Mouse (Mus musculus): Measurements from ENCODE around the gene 4930544D05Rik.

4930544D05Rik gene

GRCm38 (mm10) chr11:70598451-70598953, 17.1 kb upstream of the 4930544D05Rik start:
- DNase-seq (ENCODE audit: low spot score in 2 of 2), result no peak

- DNase-seq (ENCODE audit: low spot score in 2 of 2), result peak; percentile 51 to 65
Measured at GRCm38 (mm10) chr11:70605024-70605566, 10.6 kb upstream of the 4930544D05Rik start.

- DNase-seq (ENCODE audit: low spot score in 2 of 2), result no peak
Measured at GRCm38 (mm10) chr11:70606717-70607116, 8.9 kb upstream of the 4930544D05Rik start.

- no peak for DNase-seq (ENCODE audit: low spot score in 2 of 2)
Measured at GRCm38 (mm10) chr11:70607611-70608010, 8.0 kb upstream of the 4930544D05Rik start.

- no peak for DNase-seq (ENCODE audit: low spot score in 2 of 2)
Measured at GRCm38 (mm10) chr11:70608381-70609066, 7.1 kb upstream of the 4930544D05Rik start.

- DNase-seq (ENCODE audit: low spot score in 2 of 2), result no peak
Measured at GRCm38 (mm10) chr11:70610752-70611151, 4.9 kb upstream of the 4930544D05Rik start.

- DNase-seq (ENCODE audit: low spot score in 2 of 2), result no peak
Measured at GRCm38 (mm10) chr11:70612505-70612904, 3.1 kb upstream of the 4930544D05Rik start.

GRCm38 (mm10) chr11:70615074-70615473, 574 bp upstream of the 4930544D05Rik start:
- DNase-seq (ENCODE audit: low spot score in 2 of 2), result no peak

- no peak for DNase-seq (ENCODE audit: low spot score in 2 of 2)
Measured at GRCm38 (mm10) chr11:70619101-70619500, 3.5 kb downstream of the 4930544D05Rik start, which contains the start of gene Chrne. TSS of gene Chrne (minus strand) at chr11:70619216.

GRCm38 (mm10) chr11:70621972-70622814, 6.5 kb downstream of the 4930544D05Rik start:
- DNase-seq (ENCODE audit: low spot score in 2 of 2), result no peak

GRCm38 (mm10) chr11:70623053-70623742, 7.5 kb downstream of the 4930544D05Rik start:
- DNase-seq (ENCODE audit: low spot score in 2 of 2), result no peak

- DNase-seq (ENCODE audit: low spot score in 2 of 2), result no peak
Measured at GRCm38 (mm10) chr11:70625473-70625872, 9.8 kb downstream of the 4930544D05Rik start.

- DNase-seq (ENCODE audit: low spot score in 2 of 2), result no peak
Measured at GRCm38 (mm10) chr11:70626877-70627276, 11.2 kb downstream of the 4930544D05Rik start.

- no peak for DNase-seq (ENCODE audit: low spot score in 2 of 2)
Measured at GRCm38 (mm10) chr11:70628431-70628830, 12.8 kb downstream of the 4930544D05Rik start.

GRCm38 (mm10) chr11:70629557-70629956, 13.9 kb downstream of the 4930544D05Rik start:
- DNase-seq (ENCODE audit: low spot score in 2 of 2), result no peak

- no peak for DNase-seq (ENCODE audit: low spot score in 2 of 2)
Measured at GRCm38 (mm10) chr11:70630129-70630528, 14.5 kb downstream of the 4930544D05Rik start.

- DNase-seq (ENCODE audit: low spot score in 2 of 2), result no peak
Measured at GRCm38 (mm10) chr11:70635601-70636000, 20.0 kb downstream of the 4930544D05Rik start.

- DNase-seq (ENCODE audit: low spot score in 2 of 2), result no peak
Measured at GRCm38 (mm10) chr11:70637764-70638163, 22.1 kb downstream of the 4930544D05Rik start.

GRCm38 (mm10) chr11:70638293-70638692, 22.6 kb downstream of the 4930544D05Rik start:
- DNase-seq (ENCODE audit: low spot score in 2 of 2), result no peak

GRCm38 (mm10) chr11:70638714-70639278, 23.1 kb downstream of the 4930544D05Rik start, which contains the start of gene Gp1ba:
TSS of gene Gp1ba (plus strand) at chr11:70639122.
- DNase-seq (ENCODE audit: low spot score in 2 of 2), result no peak

GRCm38 (mm10) chr11:70639976-70640375, 24.3 kb downstream of the 4930544D05Rik start:
- no peak for DNase-seq (ENCODE audit: low spot score in 2 of 2)
